Mouse (Mus musculus) cerebellum, postnatal 10 days (tissue): ENCODE results near the gene Sytl1.

Experiments used
- DNase-seq, 2 experiments: peaks; one replicate each; pipeline ENCODE4 v3.0.0; 2021; ENCODE audit warnings: mixed read lengths in 2 of 2

The Sytl1 gene

GRCm38 (mm10) chr4:133210788-133211390 lies 52.0 kb downstream of the Sytl1 start:
- peak in 1 of 2 experiments; percentile 71 for DNase-seq

DNA sequence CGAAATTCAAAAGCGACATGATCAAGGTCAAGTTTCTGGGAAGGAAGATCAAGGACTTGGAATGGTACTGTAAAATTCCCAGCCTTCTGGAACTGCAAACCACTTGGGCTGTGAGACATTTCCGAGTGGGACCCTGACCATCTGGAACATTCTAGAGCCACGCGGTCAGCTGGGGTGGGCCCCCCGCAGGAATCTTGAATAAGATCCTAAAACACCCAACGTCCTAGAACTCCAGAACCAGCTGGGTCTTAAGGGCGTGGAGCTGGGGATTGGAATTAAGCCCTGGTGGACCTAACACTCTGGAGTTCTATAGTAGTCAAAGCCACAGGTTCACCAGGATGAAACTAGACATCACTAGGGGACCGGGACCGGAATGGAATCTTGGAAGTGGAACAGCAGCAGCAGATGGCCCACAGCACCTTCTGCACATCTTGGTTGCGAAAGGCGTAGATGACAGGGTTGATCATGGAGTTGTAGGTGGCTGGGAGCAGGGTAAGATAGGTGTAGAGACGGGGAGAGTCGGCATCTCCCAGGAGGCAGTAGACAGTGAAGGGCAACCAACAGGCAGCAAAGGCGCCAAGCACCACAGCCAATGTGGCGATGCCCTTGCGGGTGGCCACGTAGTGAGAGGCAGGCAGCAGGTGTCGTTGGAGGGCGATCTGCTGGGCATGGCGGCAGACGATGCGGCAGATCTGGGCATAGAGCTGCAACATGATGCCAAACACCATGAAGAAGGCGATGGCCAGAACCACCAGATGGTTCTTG lies 52.7 kb downstream of the Sytl1 start:
- peak; percentile 83 to 87 for DNase-seq

DNA sequence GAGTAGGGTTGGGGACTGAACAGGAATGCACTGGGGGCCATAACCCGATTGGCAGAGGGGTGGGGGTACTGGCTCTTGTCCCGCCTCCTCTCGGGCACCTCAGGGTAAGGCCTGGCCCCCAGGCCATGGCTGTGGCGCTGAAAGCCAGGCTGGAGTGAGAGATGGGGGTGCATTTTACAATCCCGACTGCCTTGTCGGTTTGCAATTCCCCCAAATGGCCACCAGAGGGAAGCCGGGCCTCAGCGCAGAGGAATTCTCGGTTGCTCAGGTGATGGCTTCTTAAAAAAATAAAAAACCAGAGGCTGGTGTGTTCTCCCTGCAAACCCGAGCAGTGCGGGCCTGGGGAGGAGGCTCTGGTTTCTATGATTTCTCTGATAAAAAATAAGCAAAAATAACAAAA lies 53.5 kb downstream of the Sytl1 start:
- DNase-seq = peak; percentile 79 to 82

DNA sequence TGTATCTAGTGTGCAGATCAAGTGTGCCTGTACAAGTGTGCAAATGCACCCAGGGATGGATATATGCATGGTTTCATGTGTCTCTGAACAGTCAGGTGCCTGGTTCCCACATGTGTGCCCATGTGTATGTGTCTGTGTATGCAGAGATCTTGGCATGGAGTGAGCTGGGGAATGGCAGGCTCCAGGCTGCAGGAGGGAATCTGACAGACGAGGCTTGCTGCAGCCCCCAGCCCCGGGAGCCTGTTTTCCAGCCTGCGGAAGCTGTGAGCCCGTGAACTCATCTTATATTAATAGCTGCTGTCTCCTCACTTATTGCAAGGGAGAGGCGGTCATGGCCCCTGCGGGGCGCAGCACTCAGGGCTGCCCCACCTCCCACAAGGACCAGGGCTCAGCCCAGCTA lies 58.5 kb downstream of the Sytl1 start:
- DNase-seq = no peak

- DNase-seq = no peak
Measured at GRCm38 (mm10) chr4:133203591-133203990, 59.3 kb downstream of the Sytl1 start.
